Mouse (Mus musculus) ES-E14 (cell line): Measurements from ENCODE around the gene Vwf. TPM values are rescaled to one million over a fixed set of nuclear protein-coding genes. Genes with fewer than 3 reads are reported as not detected.
A peak's percentile ranks its signal among the peaks of the same experiment; 100 is the strongest.

Source experiments
- DNase-seq: peaks from one replicate; pipeline ENCODE4 v3.0.0-alpha.2; 2013; ENCODE audit warnings: low read depth, low spot score
- H3K27ac ChIP-seq: 2 replicates; pipeline ENCODE4 v1.5.1; 2012; ENCODE audit warnings: low read depth, mild to moderate bottlenecking, low read length, moderate library complexity, mixed read lengths; ENCODE audit not compliant: poor library complexity, insufficient read depth, severe bottlenecking
- H3K36me3 ChIP-seq: 2 replicates; pipeline ENCODE4 v1.6.1; 2012; ENCODE audit warnings: mild to moderate bottlenecking, low read length, moderate library complexity, mixed read lengths; ENCODE audit not compliant: control insufficient read depth, poor library complexity, insufficient read depth, severe bottlenecking
- H3K4me1 ChIP-seq, 2 experiments: fragments of 150-350 bp in 1 of 2; sonication (generic) in 1 of 2; 2 replicates each; pipeline ENCODE4 v1.6.1; 2012; ENCODE audit warnings: low read length in 2 of 2, mild to moderate bottlenecking in 1 of 2, mixed read lengths in 1 of 2; ENCODE audit not compliant: control insufficient read depth in 2 of 2, insufficient read depth in 2 of 2, poor library complexity in 1 of 2
- H3K4me3 ChIP-seq, 2 experiments: fragments of 150-350 bp in 1 of 2; sonication (generic) in 1 of 2; 2 replicates each; pipeline ENCODE4 v1.5.1; 2012; ENCODE audit warnings: low read length in 2 of 2, low read depth in 1 of 2, mild to moderate bottlenecking in 1 of 2, mixed read lengths in 1 of 2; ENCODE audit not compliant: insufficient read depth in 1 of 2, poor library complexity in 1 of 2, severe bottlenecking in 1 of 2
- H3K9ac ChIP-seq: 2 replicates; pipeline ENCODE4 v1.6.1; 2012; ENCODE audit warnings: low read depth, mild to moderate bottlenecking, low read length, mixed read lengths; ENCODE audit not compliant: poor library complexity, insufficient read depth, severe bottlenecking
- H3K9me3 ChIP-seq: fragments of 150-350 bp; sonication (generic); 2 replicates; pipeline ENCODE4 v1.6.1; 2012; ENCODE audit warnings: low read depth, mild to moderate bottlenecking, low read length; ENCODE audit not compliant: control insufficient read depth, insufficient read depth
- CHD2 ChIP-seq: IDR thresholded peaks from 2 replicates; pipeline ENCODE4 v1.6.1; 2014; ENCODE audit warnings: mild to moderate bottlenecking, low read depth, low read length, inconsistent platforms
- HCFC1 ChIP-seq: IDR thresholded peaks from 2 replicates; pipeline ENCODE4 v1.6.1; 2012; ENCODE audit warnings: low read length, inconsistent platforms, borderline replicate concordance; ENCODE audit not compliant: insufficient read depth
- MAFK ChIP-seq: IDR thresholded peaks from 2 replicates; pipeline ENCODE4 v1.6.1; 2014; ENCODE audit warnings: mild to moderate bottlenecking, low read depth, low read length, inconsistent platforms; ENCODE audit not compliant: insufficient read depth
- ZC3H11A ChIP-seq: IDR thresholded peaks from 2 replicates; pipeline ENCODE4 v1.6.1; 2012; ENCODE audit warnings: low read depth, mild to moderate bottlenecking, inconsistent platforms, low read length, borderline replicate concordance
- ZNF384 ChIP-seq: IDR thresholded peaks from 2 replicates; pipeline ENCODE4 v1.6.1; 2012; ENCODE audit warnings: low read depth, low read length, inconsistent platforms
- in situ Hi-C, 2 experiments: fragments of 600-800 bp; cut with MboI; formaldehyde crosslinking; loops; one replicate each; pipeline ENCODE4 v1.15.1; 2025; ENCODE audit warnings: low sequenced_read_pairs in 2 of 2, inconsistent platforms in 1 of 2; ENCODE audit not compliant: unreplicated experiment in 2 of 2
- total RNA-seq: library from RNA; depleted of rRNA; stranded (reverse); fragments of 300-350 nt; gene quantifications from 2 replicates; pipeline ENCODE4 v1.2.3, GENCODE M21; 2012

The Vwf gene
- total RNA-seq, 1 experiment = 3.0 TPM

GRCm38 (mm10) chr6:125561031-125561430 lies 14.5 kb downstream of the Vwf start:
- Histone ChIP-seq H3K36me3 (no peaks in the 10 kb centered on the region), H3K27ac (no peak overlapping the region), H3K4me3 (no peak overlapping the region), H3K9ac (no peak overlapping the region), H3K9me3 (no peaks in the 10 kb centered on the region), H3K4me1 (peaks cover 2 to 26% of the 10 kb centered on the region in 2 experiments; a peak in 3 of 4 replicates)
- no peak for TF ChIP-seq CHD2
- TF ChIP-seq MAFK = no peak
- TF ChIP-seq ZC3H11A = no peak
- in situ Hi-C loops = no loop called here
- no peak for DNase-seq

GRCm38 (mm10) chr6:125561521-125561920 lies 14.9 kb downstream of the Vwf start:
- DNase-seq = no peak
- Histone ChIP-seq H3K36me3 (no peaks in the 10 kb centered on the region), H3K27ac (no peak overlapping the region), H3K4me3 (no peak overlapping the region), H3K4me1 (peaks cover 5 to 27% of the 10 kb centered on the region in 2 experiments; a peak in 3 of 4 replicates), H3K9me3 (no peaks in the 10 kb centered on the region), H3K9ac (no peak overlapping the region)
- in situ Hi-C loops = no loop called here
- TF ChIP-seq CHD2 (no peak), ZNF384 (no peak), HCFC1 (no peak), ZC3H11A (no peak), MAFK (no peak)

DNA sequence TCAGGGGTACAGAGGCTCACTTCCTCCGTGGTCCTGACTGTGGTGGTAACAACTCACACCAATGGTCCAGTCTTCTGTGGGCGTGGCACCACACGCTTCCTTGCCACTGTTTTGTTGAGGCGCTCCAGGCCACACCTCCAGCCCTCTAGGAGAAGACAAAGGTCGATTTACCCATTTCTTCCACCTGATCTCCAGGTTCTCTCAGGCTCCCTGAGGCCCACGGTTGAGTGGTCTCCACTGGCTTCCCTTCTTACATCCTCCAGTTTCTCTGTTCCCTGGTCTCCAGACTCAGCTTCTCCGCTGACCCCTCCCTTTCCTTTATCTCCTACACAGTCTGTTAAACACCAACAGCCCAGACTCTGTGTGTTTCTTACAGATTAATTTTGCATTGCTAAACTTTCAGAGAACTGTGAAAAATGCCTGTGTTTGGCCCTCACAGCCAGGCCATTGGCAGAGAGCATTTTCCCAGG lies 18.3 kb downstream of the Vwf start:
- H3K4me3 ChIP-seq = no peak overlapping the region
- H3K4me1 ChIP-seq = peaks cover 11 to 24% of the 10 kb centered on the region in 2 experiments
- no peak for TF ChIP-seq MAFK
- TF ChIP-seq ZC3H11A = no peak
- no peak for TF ChIP-seq CHD2
- TF ChIP-seq ZNF384 = no peak
- TF ChIP-seq HCFC1 = no peak
- no peaks in the 10 kb centered on the region for H3K36me3 ChIP-seq
- H3K27ac ChIP-seq = no peak overlapping the region
- no peaks in the 10 kb centered on the region for H3K9me3 ChIP-seq
- no peak for DNase-seq
- H3K9ac ChIP-seq = no peak overlapping the region
- in situ Hi-C loops = no loop called here

DNA sequence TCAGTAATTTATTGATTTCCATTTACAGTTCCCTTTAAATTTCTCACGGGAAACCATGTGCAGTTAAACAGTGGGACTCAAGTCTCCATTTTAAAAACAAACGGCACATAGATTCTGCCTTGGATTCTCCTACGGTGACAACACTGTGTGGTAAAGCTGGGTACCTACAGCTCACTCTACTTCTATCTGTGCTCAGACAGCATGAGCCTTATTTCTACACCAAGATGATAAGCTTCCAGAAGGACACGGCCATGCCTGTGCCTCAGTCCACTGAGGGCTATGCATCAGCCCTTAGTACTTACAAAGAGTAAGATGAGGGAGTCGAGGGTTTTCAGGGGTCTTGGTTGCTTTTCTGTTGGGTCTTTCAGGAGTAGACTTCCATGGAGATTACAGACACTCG lies 18.8 kb downstream of the Vwf start:
- in situ Hi-C loops = no loop called here
- TF ChIP-seq ZC3H11A (no peak), HCFC1 (no peak), MAFK (no peak)

DNA sequence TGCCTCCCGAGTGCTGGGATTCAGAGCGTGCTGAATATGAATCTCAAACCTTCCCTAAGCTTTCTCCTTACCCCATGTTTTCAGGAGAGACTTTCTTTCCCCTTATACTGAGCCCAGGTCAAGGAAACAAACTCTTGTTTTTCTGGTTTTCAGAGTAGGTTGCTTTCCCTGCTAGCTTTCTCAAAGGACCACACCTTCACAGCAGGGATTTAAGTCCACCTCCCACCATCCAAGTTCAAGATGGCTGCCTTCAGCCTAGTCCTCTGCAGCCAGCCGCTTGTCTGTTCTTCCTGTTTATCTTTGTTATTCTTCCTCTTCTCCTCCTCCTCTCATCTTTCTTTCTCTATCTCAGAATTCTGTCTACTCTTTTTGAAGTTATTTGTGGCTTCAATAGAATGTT lies 20.1 kb downstream of the Vwf start:
- Histone ChIP-seq H3K9me3 (no peaks in the 10 kb centered on the region), H3K4me3 (no peak overlapping the region), H3K4me1 (peaks cover 10 to 24% of the 10 kb centered on the region in 2 experiments), H3K9ac (no peak overlapping the region), H3K27ac (peak overlapping the region; percentile 43; the same call in 1 of the 2 replicates), H3K36me3 (no peaks in the 10 kb centered on the region)
- in situ Hi-C loops = no loop called here
- no peak for DNase-seq
- TF ChIP-seq HCFC1 (no peak), MAFK (no peak), ZNF384 (no peak), ZC3H11A (no peak), CHD2 (no peak)

More for the DNA sequence above, 18.8 kb downstream of the Vwf start:
- H3K36me3 ChIP-seq = no peaks in the 10 kb centered on the region
- no peak for DNase-seq
- no peaks in the 10 kb centered on the region for H3K9me3 ChIP-seq
- H3K4me3 ChIP-seq = no peak overlapping the region
- peaks cover 11 to 24% of the 10 kb centered on the region in 2 experiments for H3K4me1 ChIP-seq
- H3K9ac ChIP-seq = no peak overlapping the region
- no peak overlapping the region for H3K27ac ChIP-seq
